19 mouse cellular contexts compared by ENCODE assay signal in the genomic region with DNA sequence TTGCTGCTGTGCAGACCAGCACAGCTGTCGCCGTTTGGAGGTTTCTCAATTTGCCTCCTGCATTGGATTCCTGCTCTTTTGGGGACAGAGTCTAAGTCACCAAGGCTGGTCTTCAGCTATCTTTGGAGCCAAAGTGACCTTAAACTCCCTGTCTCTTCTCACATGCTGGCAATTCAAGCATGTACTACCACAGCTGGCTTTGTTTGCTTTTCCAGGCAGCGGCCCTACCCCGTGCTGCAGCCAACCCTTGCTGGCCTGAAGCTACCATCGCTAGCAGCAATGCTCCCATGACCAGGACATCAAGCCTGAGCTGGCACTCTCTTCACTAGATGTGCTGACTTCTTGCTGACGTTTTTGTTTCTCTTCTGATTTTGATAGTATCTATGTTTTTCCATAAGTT. TPM values are rescaled to one million over a fixed set of nuclear protein-coding genes. Genes with fewer than 3 reads are reported as not detected.
A peak's percentile ranks its signal among the peaks of the same experiment; 100 is the strongest.
DNase-seq lines count a peak whose midpoint lies in the region; ATAC-seq and TF ChIP-seq lines count a peak whose summit lies in the region.
"Had no signal": no experiment of that assay in that cellular context is flagged by ENCODE, and none has a peak within 500 bp of the region (broad histone marks: within the 10 kb centered on the region; RNA-seq: fewer than 3 reads in every experiment).

No protein-coding gene starts in this region.

- 74% methylated on average over 6 of the region's 6 CpGs for WGBS in heart, embryonic 10.5 days
- WGBS in heart, postnatal 0 days: 58% methylated on average over 6 of the region's 6 CpGs
- WGBS in liver, embryonic 16.5 days (ENCODE audit: insufficient replicate concordance): 75% methylated on average over 6 of the region's 6 CpGs

- H3K4me2 ChIP-seq in heart, postnatal 0 days (ENCODE audit: low read depth, low read length): no peak overlapping the region
- no peak overlapping the region for H3K4me2 ChIP-seq in liver, embryonic 16.5 days (ENCODE audit: low read depth, low read length)
- H3K4me2 ChIP-seq: embryonic facial prominence, embryonic 13.5 days; forebrain, embryonic 15.5 days; heart, embryonic 15.5 days; limb, embryonic 15.5 days; midbrain, embryonic 12.5 days; neural tube, embryonic 12.5 days had no signal

- H3K27ac ChIP-seq in heart, embryonic 10.5 days: no peak overlapping the region
- H3K27ac ChIP-seq in cortical plate, adult 2 months (ENCODE audit: insufficient read depth, low read length): peak overlapping the region; percentile 37; the same call in 1 of the 2 replicates
- H3K27ac ChIP-seq in heart, postnatal 0 days (ENCODE audit: low read depth): peak overlapping the region; percentile 40
- H3K27ac ChIP-seq in liver, embryonic 16.5 days (ENCODE audit: low read length): no peak overlapping the region
- H3K27ac ChIP-seq: embryonic facial prominence, embryonic 13.5 days; forebrain, embryonic 15.5 days; heart, embryonic 15.5 days; limb, embryonic 15.5 days; midbrain, embryonic 12.5 days; neural tube, embryonic 12.5 days had no signal

- DNase-seq in heart, adult 18-20 months: peak; percentile 52 to 58
- no peak for DNase-seq in heart, embryonic 10.5 days (ENCODE audit: low spot score)
- no peak for DNase-seq in heart, postnatal 0 days (ENCODE audit: low spot score)
- DNase-seq in left cerebral cortex, adult 18-20 months (ENCODE audit: low spot score in 2 of 2): no peak
- no peak for DNase-seq in right cerebral cortex, postnatal 4 days
- DNase-seq: adrenal gland, adult 8-10 months; cerebellum, adult 8-10 months; kidney, adult 18-20 months; layer of hippocampus, adult 9-11 months; right cerebral cortex, adult 18-20 months had no signal

- no peak overlapping the region for H3K4me3 ChIP-seq in heart, embryonic 10.5 days
- no peak overlapping the region for H3K4me3 ChIP-seq in cortical plate, adult 2 months (ENCODE audit: insufficient read depth, low read length)
- no peak overlapping the region for H3K4me3 ChIP-seq in heart, postnatal 0 days (ENCODE audit: low read depth, low read length)
- no peak overlapping the region for H3K4me3 ChIP-seq in liver, embryonic 16.5 days (ENCODE audit: low read depth, low read length)
- H3K4me3 ChIP-seq: embryonic facial prominence, embryonic 13.5 days; forebrain, embryonic 15.5 days; heart, embryonic 15.5 days; limb, embryonic 15.5 days; midbrain, embryonic 12.5 days; neural tube, embryonic 12.5 days had no signal

- no peak for TF ChIP-seq EP300 in heart, postnatal 0 days (IDR thresholded peaks at IDR 0.05; ENCODE audit: low read depth)

- H3K36me3 ChIP-seq in heart, embryonic 10.5 days: peaks cover 26% of the 10 kb centered on the region
- peaks cover 11% of the 10 kb centered on the region for H3K36me3 ChIP-seq in heart, postnatal 0 days (replicated peaks; ENCODE audit: control insufficient read depth, insufficient read depth, low read length)
- peaks cover 4% of the 10 kb centered on the region for H3K36me3 ChIP-seq in liver, embryonic 16.5 days (ENCODE audit: control insufficient read depth, insufficient read depth)

- no peaks in the 10 kb centered on the region for H3K27me3 ChIP-seq in heart, embryonic 10.5 days (ENCODE audit: insufficient read depth, poor library complexity, severe bottlenecking)
- H3K27me3 ChIP-seq in heart, postnatal 0 days (ENCODE audit: control insufficient read depth, insufficient read depth, low read length): no peaks in the 10 kb centered on the region
- no peaks in the 10 kb centered on the region for H3K27me3 ChIP-seq in liver, embryonic 16.5 days (ENCODE audit: control insufficient read depth, insufficient read depth, low read depth, low read length)
- H3K27me3 ChIP-seq: embryonic facial prominence, embryonic 13.5 days; forebrain, embryonic 15.5 days; heart, embryonic 15.5 days; limb, embryonic 15.5 days; midbrain, embryonic 12.5 days; neural tube, embryonic 12.5 days had no signal

- H3K9me3 ChIP-seq in heart, embryonic 10.5 days: no peaks in the 10 kb centered on the region
- H3K9me3 ChIP-seq in heart, postnatal 0 days (replicated peaks; ENCODE audit: control insufficient read depth, low read length): no peaks in the 10 kb centered on the region
- H3K9me3 ChIP-seq in liver, embryonic 16.5 days (replicated peaks; ENCODE audit: control insufficient read depth, low read length): no peaks in the 10 kb centered on the region
- H3K9me3 ChIP-seq: embryonic facial prominence, embryonic 13.5 days; forebrain, embryonic 15.5 days; heart, embryonic 15.5 days; limb, embryonic 15.5 days; midbrain, embryonic 12.5 days; neural tube, embryonic 12.5 days had no signal

- H3K9ac ChIP-seq in heart, postnatal 0 days (replicated peaks; ENCODE audit: low read depth, low read length): no peak overlapping the region
- no peak overlapping the region for H3K9ac ChIP-seq in liver, embryonic 16.5 days (ENCODE audit: low read depth, low read length)
- H3K9ac ChIP-seq: embryonic facial prominence, embryonic 13.5 days; forebrain, embryonic 15.5 days; heart, embryonic 15.5 days; limb, embryonic 15.5 days; midbrain, embryonic 12.5 days; neural tube, embryonic 12.5 days had no signal

- peaks cover 17% of the 10 kb centered on the region for H3K4me1 ChIP-seq in heart, embryonic 10.5 days
- H3K4me1 ChIP-seq in cortical plate, adult 2 months (ENCODE audit: control insufficient read depth, insufficient read depth, low read length): peaks cover 1% of the 10 kb centered on the region; the same call in 1 of the 2 replicates
- peaks cover 8% of the 10 kb centered on the region; the same call in 1 of the 2 replicates for H3K4me1 ChIP-seq in heart, postnatal 0 days (ENCODE audit: control insufficient read depth, insufficient read depth)
- peaks cover 10% of the 10 kb centered on the region for H3K4me1 ChIP-seq in liver, embryonic 16.5 days (ENCODE audit: control insufficient read depth, low read depth, low read length)
- H3K4me1 ChIP-seq: limb, embryonic 15.5 days had no signal

- TF ChIP-seq CTCF in cortical plate, adult 2 months (IDR thresholded peaks at IDR 0.05; ENCODE audit: extremely low read depth, insufficient read depth, low read length): no peak
- TF ChIP-seq CTCF in heart, postnatal 0 days (IDR thresholded peaks at IDR 0.05; ENCODE audit: low read depth): no peak

- ATAC-seq in heart, postnatal 0 days (ENCODE audit: insufficient read depth, low read depth): no peak
- ATAC-seq in liver, embryonic 16.5 days (ENCODE audit: low read depth): peak; percentile 32; the same call in 1 of the 2 replicates
- no peak for ATAC-seq in monocyte, adult 5-6 weeks (replicated peaks; ENCODE audit: insufficient number of reproducible peaks, low FRiP score, low TSS enrichment, poor library complexity, severe bottlenecking)
- ATAC-seq: forebrain, embryonic 15.5 days had no signal

- no peak for TF ChIP-seq POLR2A in cortical plate, adult 2 months (IDR thresholded peaks at IDR 0.05; ENCODE audit: extremely low read depth, insufficient read depth, low read length)

RNA-seq across cellular contexts. Expression of a gene that starts 15.2 kb away (rescaled TPM):
- 10 to 100 TPM; 12.5 to 13.9 TPM for total RNA-seq in heart, adult 18-20 months (2021)
- polyA plus RNA-seq in heart, embryonic 10.5 days (2016; fragmentation: Nextera tagmentation; extraction: Ambion mirVana): 21.1 and 22.7 TPM in 2 replicates
- 13.0 and 13.4 TPM in 2 replicates for polyA plus RNA-seq in cortical plate, adult 2 months (2012; rRNA removed)
- total RNA-seq in heart, postnatal 0 days (2014; rRNA removed; ENCODE audit: low replicate concordance): 11.6 and 15.5 TPM in 2 replicates
- 9.8 and 10.0 TPM in 2 replicates for polyA plus RNA-seq in heart, postnatal 0 days (2015; fragmentation: Nextera tagmentation; extraction: Ambion mirVana)
- 11.8 and 12.3 TPM in 2 replicates for polyA plus RNA-seq in liver, embryonic 16.5 days (2015; fragmentation: Nextera tagmentation; extraction: Ambion mirVana)
- 22.9 to 33.6 TPM (median 26.5 TPM) in 3 replicates for total RNA-seq in monocyte, adult 5-6 weeks (2017)
- total RNA-seq in left cerebral cortex, adult 18-20 months (2021): 10 to 100 TPM; 20.7 to 21.8 TPM

RNA-seq across cellular contexts. Expression of a gene that starts 26.5 kb away (rescaled TPM):
- total RNA-seq in heart, adult 18-20 months (2021): 10 to 100 TPM; 41.0 to 49.4 TPM
- polyA plus RNA-seq in heart, embryonic 10.5 days (2016; fragmentation: Nextera tagmentation; extraction: Ambion mirVana): 30.3 and 34.0 TPM in 2 replicates
- polyA plus RNA-seq in cortical plate, adult 2 months (2012; rRNA removed): 48.8 and 57.5 TPM in 2 replicates
- 13.3 and 33.6 TPM in 2 replicates for total RNA-seq in heart, postnatal 0 days (2014; rRNA removed; ENCODE audit: low replicate concordance)
- polyA plus RNA-seq in heart, postnatal 0 days (2015; fragmentation: Nextera tagmentation; extraction: Ambion mirVana): 32.9 and 35.7 TPM in 2 replicates
- 14.1 and 16.1 TPM in 2 replicates for polyA plus RNA-seq in liver, embryonic 16.5 days (2015; fragmentation: Nextera tagmentation; extraction: Ambion mirVana)
- 22.5 to 48.1 TPM (median 41.8 TPM) in 3 replicates for total RNA-seq in monocyte, adult 5-6 weeks (2017)
- 10 to 100 TPM; 88.2 to 88.4 TPM for total RNA-seq in left cerebral cortex, adult 18-20 months (2021)

RNA-seq across cellular contexts. Expression of a gene that starts 42.4 kb away (rescaled TPM):
- 100 to 1,000 TPM; 208 to 218 TPM for total RNA-seq in heart, adult 18-20 months (2021)
- 366 and 403 TPM in 2 replicates for polyA plus RNA-seq in heart, embryonic 10.5 days (2016; fragmentation: Nextera tagmentation; extraction: Ambion mirVana)
- polyA plus RNA-seq in cortical plate, adult 2 months (2012; rRNA removed): 1,229 and 1,313 TPM in 2 replicates
- total RNA-seq in heart, postnatal 0 days (2014; rRNA removed; ENCODE audit: low replicate concordance): 154 and 164 TPM in 2 replicates
- polyA plus RNA-seq in heart, postnatal 0 days (2015; fragmentation: Nextera tagmentation; extraction: Ambion mirVana): 374 and 392 TPM in 2 replicates
- polyA plus RNA-seq in liver, embryonic 16.5 days (2015; fragmentation: Nextera tagmentation; extraction: Ambion mirVana): 249 and 306 TPM in 2 replicates
- total RNA-seq in monocyte, adult 5-6 weeks (2017): 582 to 671 TPM (median 653 TPM) in 3 replicates
- total RNA-seq in left cerebral cortex, adult 18-20 months (2021): 100 to 1,000 TPM; 308 to 322 TPM

RNA-seq across cellular contexts. Expression of a gene that starts 50.5 kb away (rescaled TPM):
- total RNA-seq in heart, adult 18-20 months (2021): 1 to 10 TPM; 6.9 to 10.0 TPM
- polyA plus RNA-seq in heart, embryonic 10.5 days (2016; fragmentation: Nextera tagmentation; extraction: Ambion mirVana): 1.5 and 2.3 TPM in 2 replicates
- polyA plus RNA-seq in cortical plate, adult 2 months (2012; rRNA removed): 0.75 and 1.0 TPM in 2 replicates
- 1.8 and 2.2 TPM in 2 replicates for total RNA-seq in heart, postnatal 0 days (2014; rRNA removed; ENCODE audit: low replicate concordance)
- polyA plus RNA-seq in heart, postnatal 0 days (2015; fragmentation: Nextera tagmentation; extraction: Ambion mirVana): 1.7 and 1.8 TPM in 2 replicates
- 1.5 and 1.7 TPM in 2 replicates for polyA plus RNA-seq in liver, embryonic 16.5 days (2015; fragmentation: Nextera tagmentation; extraction: Ambion mirVana)
- total RNA-seq in monocyte, adult 5-6 weeks (2017): 8.2 to 42.9 TPM (median 22.5 TPM) in 3 replicates
- 1 to 10 TPM; 1.3 to 2.1 TPM for total RNA-seq in left cerebral cortex, adult 18-20 months (2021)

Comparison
In these comparisons a context has a peak if more than half of its experiments do, and no peak if none do; other contexts are left out.
1. DNase-seq: peak in heart, adult 18-20 months (2 of 2); none in heart, embryonic 10.5 days (single experiment), heart, postnatal 0 days (single experiment), left cerebral cortex, adult 18-20 months (0 of 2) and right cerebral cortex, postnatal 4 days (single experiment).
2. H3K27ac ChIP-seq: peak in cortical plate, adult 2 months (single experiment) and heart, postnatal 0 days (single experiment); none in heart, embryonic 10.5 days (single experiment) and liver, embryonic 16.5 days (single experiment).